Mouse (Mus musculus): ENCODE measurements around the gene Slc25a45. TPM values are rescaled to one million over a fixed set of nuclear protein-coding genes. Genes with fewer than 3 reads are reported as not detected.

The Slc25a45 gene
- total RNA-seq, 4 experiments from 2014 or later = 12.8 to 21.7 (median 17.5) TPM

- peak; percentile 65 for DNase-seq
These were observed 52.3 kb downstream of the Slc25a45 start for GRCm38 (mm10) chr19:5929634-5930596.

- no peak for DNase-seq
These were observed 57.7 kb downstream of the Slc25a45 start for GRCm38 (mm10) chr19:5935266-5935665.

Other genes starting within 250 kb of the Slc25a45 start
- gene Rela, start 240.3 kb upstream of the Slc25a45 start, total RNA-seq (2022) = 100 to 1,000 TPM in 2 of 4 experiments, 10 to 100 TPM in 2; 90.0 to 114 (median 96.4) TPM
- 10 to 100 TPM; 40.3 to 76.9 (median 57.8) TPM for gene Sipa1, start 214.1 kb upstream of the Slc25a45 start, total RNA-seq (2022)
- 10 to 100 TPM; 40.8 to 53.6 (median 46.3) TPM for gene Map3k11, start 189.1 kb upstream of the Slc25a45 start, total RNA-seq (2022)
- 100 to 1,000 TPM in 3 of 4 experiments, 10 to 100 TPM in 1; 95.1 to 183 (median 136) TPM for gene Pcnx3, start 188.9 kb upstream of the Slc25a45 start, total RNA-seq (2022)
- not detected for gene Kcnk7, start 173.4 kb upstream of the Slc25a45 start, total RNA-seq (2022)
- 10 to 100 TPM; 24.9 to 39.2 (median 32.8) TPM for gene Ehbp1l1, start 151.5 kb upstream of the Slc25a45 start, total RNA-seq (2022)
- gene Fam89b, start 148.2 kb upstream of the Slc25a45 start, total RNA-seq (2022) = 10 to 100 TPM; 56.2 to 62.7 (median 57.0) TPM
- 100 to 1,000 TPM; 254 to 451 (median 353) TPM for gene Ltbp3, start 136.9 kb upstream of the Slc25a45 start, total RNA-seq (2022)
- 100 to 1,000 TPM; 112 to 147 (median 124) TPM for gene Scyl1, start 106.4 kb upstream of the Slc25a45 start, total RNA-seq (2022)
- 10 to 100 TPM; 47.6 to 55.2 (median 53.4) TPM for gene Frmd8, start 2.5 kb upstream of the Slc25a45 start, total RNA-seq (2022)
- 1 to 10 TPM in 3 of 4 experiments, under 1 TPM in 1; 0.93 to 3.5 (median 1.6) TPM for gene Tigd3, start 16.3 kb downstream of the Slc25a45 start, total RNA-seq (2022)
- 100 to 1,000 TPM in 3 of 4 experiments, 10 to 100 TPM in 1; 93.7 to 147 (median 129) TPM for gene Dpf2, start 35.2 kb downstream of the Slc25a45 start, total RNA-seq (2022)
- gene Cdc42ep2, start 47.0 kb downstream of the Slc25a45 start, total RNA-seq (2022) = 1 to 10 TPM; 4.9 to 9.6 (median 8.3) TPM
- gene Pola2, start 86.4 kb downstream of the Slc25a45 start, total RNA-seq (2022) = 10 to 100 TPM; 22.5 to 51.0 (median 27.8) TPM
- gene Slc22a20, start 108.3 kb downstream of the Slc25a45 start, total RNA-seq (2022) = not detected
- 10 to 100 TPM; 40.6 to 54.1 (median 47.3) TPM for gene Capn1, start 138.1 kb downstream of the Slc25a45 start, total RNA-seq (2022)
- 10 to 100 TPM; 59.6 to 78.9 (median 62.2) TPM for gene Syvn1, start 168.8 kb downstream of the Slc25a45 start, total RNA-seq (2022)
- gene Mrpl49, start 180.0 kb downstream of the Slc25a45 start, total RNA-seq (2022) = 10 to 100 TPM; 52.0 to 61.8 (median 59.6) TPM
- 1,000 to 10,000 TPM; 1,027 to 1,106 (median 1,086) TPM for gene Fau, start 180.0 kb downstream of the Slc25a45 start, total RNA-seq (2022)
- gene Znhit2, start 183.4 kb downstream of the Slc25a45 start, total RNA-seq (2022) = 10 to 100 TPM; 31.6 to 43.1 (median 34.6) TPM
- 10 to 100 TPM; 24.9 to 36.1 (median 27.2) TPM for gene Tm7sf2, start 190.6 kb downstream of the Slc25a45 start, total RNA-seq (2022)
- gene Vps51, start 199.4 kb downstream of the Slc25a45 start, total RNA-seq (2022) = 10 to 100 TPM; 66.2 to 92.3 (median 81.3) TPM
- gene Tmem262, start 202.2 kb downstream of the Slc25a45 start, total RNA-seq (2022) = 1 to 10 TPM in 1 of 4 experiments, under 1 TPM in 1, not detected in 2; 0.87 to 1.0 TPM
- not detected for gene Gm28374, start 204.4 kb downstream of the Slc25a45 start, total RNA-seq (2022)
- 10 to 100 TPM; 37.2 to 50.5 (median 44.7) TPM for gene Zfpl1, start 207.1 kb downstream of the Slc25a45 start, total RNA-seq (2022)
- gene Cdca5, start 207.2 kb downstream of the Slc25a45 start, total RNA-seq (2022) = 1 to 10 TPM in 1 of 4 experiments, under 1 TPM in 3; 0.46 to 1.2 (median 0.63) TPM
- gene AC131692.1, start 216.6 kb downstream of the Slc25a45 start, total RNA-seq (2022) = not detected
- under 1 TPM in 1 of 4 experiments, not detected in 3; 0.27 TPM for gene Naaladl1, start 228.0 kb downstream of the Slc25a45 start, total RNA-seq (2022)
- 10 to 100 TPM; 13.7 to 18.9 (median 16.1) TPM for gene Sac3d1, start 240.8 kb downstream of the Slc25a45 start, total RNA-seq (2022)